Mouse (Mus musculus): ENCODE results near the gene Col24a1. TPM values are rescaled to one million over a fixed set of nuclear protein-coding genes. Genes with fewer than 3 reads are reported as not detected.
A peak's percentile ranks its signal among the peaks of the same experiment; 100 is the strongest.

The Col24a1 gene
- total RNA-seq, 2 experiments from 2014 or later, result not detected

GRCm38 (mm10) chr3:145339851-145340499 lies 47.7 kb downstream of the Col24a1 start:
- no peak for ATAC-seq (replicated peaks; ENCODE audit: low FRiP score, low TSS enrichment, poor library complexity, severe bottlenecking)

DNA sequence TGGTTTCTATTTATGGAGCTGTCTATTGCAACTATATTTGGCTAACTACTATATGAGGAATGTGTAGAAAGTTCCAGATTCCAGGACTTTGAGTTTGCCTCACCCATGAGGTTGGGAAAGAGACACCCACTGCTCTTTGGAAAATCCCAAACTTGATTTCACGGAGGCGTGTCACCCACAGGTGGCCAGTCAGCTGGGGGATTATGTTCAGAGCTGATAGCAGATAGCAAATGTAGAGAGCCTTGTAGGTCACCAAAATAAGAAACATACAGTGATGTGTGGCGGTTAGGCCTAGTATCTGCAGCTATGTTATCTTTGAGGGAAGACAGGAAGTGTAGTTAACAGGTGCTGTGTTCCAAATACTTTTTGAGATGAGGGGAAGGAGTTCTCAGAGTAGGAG lies 56.4 kb downstream of the Col24a1 start:
- ATAC-seq (replicated peaks; ENCODE audit: low FRiP score, low TSS enrichment, poor library complexity, severe bottlenecking), result no peak

GRCm38 (mm10) chr3:145353951-145354350 lies 61.7 kb downstream of the Col24a1 start:
- ATAC-seq (replicated peaks; ENCODE audit: low FRiP score, low TSS enrichment, poor library complexity, severe bottlenecking), result no peak

DNA sequence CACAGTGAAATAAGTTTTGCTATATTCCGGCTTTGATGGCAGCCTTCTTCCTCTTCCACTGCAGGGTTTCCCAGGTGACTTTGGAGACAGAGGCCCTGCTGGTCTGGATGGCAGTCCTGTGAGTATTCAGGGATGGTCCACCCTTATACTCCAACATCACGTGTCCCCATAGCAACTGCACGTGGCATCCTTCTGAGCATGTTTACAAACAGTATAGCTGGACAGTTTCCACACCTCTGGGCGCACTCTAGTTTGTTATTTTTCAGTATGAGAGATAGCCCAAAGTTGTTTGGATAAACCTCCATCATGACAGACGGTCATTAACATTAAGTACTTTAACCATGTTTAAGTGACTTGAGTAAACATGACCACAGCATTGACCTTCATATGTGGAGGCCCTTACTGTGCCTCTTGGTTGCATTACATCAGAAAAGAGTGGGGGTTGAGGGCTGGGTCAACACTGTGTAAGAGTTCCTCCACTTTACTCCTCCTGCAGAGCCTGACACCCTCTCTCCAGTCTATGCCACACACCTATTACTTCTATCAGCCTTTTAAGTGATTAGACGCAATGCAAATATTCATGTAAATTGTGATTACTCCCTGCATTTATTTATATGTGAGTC lies 64.7 kb downstream of the Col24a1 start:
- no peak for ATAC-seq (replicated peaks; ENCODE audit: low FRiP score, low TSS enrichment, poor library complexity, severe bottlenecking)

DNA sequence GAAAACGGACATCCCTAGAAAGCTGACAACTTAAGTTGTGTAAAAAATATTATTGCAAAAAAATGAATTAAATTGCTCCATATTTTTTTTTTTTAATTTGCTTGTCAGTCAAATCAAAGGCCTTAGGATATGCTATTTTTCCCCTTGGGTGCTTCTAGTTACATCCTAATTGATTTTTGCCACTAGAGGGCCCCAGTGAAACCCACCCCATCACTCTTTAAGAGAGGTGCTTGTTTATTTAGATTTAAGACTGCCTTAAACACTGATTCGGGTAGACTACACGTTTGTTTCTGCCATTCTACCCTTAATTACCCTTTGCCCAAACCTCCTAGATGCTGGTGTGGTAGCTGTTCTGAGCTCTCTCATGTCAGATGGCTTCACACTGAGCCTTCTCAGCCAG lies 73.0 kb downstream of the Col24a1 start:
- ATAC-seq (replicated peaks; ENCODE audit: low FRiP score, low TSS enrichment, poor library complexity, severe bottlenecking), result no peak

GRCm38 (mm10) chr3:145367176-145367717 lies 75.0 kb downstream of the Col24a1 start:
- ATAC-seq (replicated peaks; ENCODE audit: low FRiP score, low TSS enrichment, poor library complexity, severe bottlenecking), result no peak

- no peak for ATAC-seq (replicated peaks; ENCODE audit: low FRiP score, low TSS enrichment, poor library complexity, severe bottlenecking)
Observed at GRCm38 (mm10) chr3:145376298-145376697, 84.0 kb downstream of the Col24a1 start.

DNA sequence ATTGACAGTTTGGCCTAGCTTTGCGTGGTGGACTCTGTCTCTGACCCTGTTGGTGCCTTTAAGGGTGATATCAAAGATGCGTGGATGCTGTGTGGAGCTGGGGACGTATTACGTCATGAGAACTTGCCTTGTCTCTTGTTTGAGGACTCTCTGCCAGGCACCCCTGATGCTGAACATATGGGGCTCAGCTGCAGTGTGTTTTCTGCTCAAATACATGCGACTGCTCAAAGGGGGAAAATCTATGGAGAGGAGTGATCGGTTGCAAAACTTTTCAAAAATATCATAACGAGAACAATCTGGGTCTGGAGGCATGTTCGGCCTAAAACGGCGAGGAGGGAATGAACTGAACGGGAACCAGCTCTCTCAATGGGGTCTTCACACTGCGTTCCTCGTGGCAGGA lies 90.8 kb downstream of the Col24a1 start:
- ATAC-seq (replicated peaks; ENCODE audit: low FRiP score, low TSS enrichment, poor library complexity, severe bottlenecking), result no peak

DNA sequence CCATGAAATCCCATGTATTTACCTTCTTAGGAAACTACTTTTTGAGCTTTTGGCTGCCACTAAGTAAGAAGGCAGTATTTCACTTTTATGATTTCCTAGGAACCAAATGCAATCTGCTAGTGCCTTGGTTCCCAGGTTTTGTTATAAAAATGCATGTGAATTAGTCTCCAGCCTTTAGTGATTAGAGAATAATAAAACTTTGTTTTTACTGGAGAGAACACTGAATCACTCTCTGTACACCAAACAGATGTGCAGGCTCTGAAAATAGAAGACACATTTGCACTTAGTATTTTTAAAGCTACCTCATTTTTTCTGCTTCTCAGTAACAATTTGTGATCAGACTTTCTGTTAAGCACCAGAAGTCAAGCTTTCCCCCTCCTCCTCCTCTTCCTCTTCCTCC lies 94.2 kb downstream of the Col24a1 start:
- ATAC-seq (replicated peaks; ENCODE audit: low FRiP score, low TSS enrichment, poor library complexity, severe bottlenecking), result no peak

DNA sequence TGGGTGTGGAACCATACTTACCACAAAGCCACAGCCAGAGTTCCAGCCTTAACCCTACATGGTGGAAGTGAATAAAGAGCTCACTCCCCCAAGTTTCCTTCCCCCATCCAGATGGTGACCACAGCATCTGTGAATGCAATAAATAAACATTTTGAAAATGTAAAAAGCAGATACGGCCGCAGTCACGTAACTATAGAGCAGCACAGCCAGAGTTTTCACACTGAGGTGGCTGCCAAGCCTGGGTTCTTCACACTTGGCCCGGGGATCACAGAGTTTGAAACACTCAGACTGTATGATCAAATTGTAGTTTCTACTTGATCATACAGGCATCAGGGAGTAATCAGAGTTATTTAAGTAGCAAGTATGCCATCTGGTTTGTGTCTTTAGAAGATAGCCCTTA lies 98.4 kb downstream of the Col24a1 start:
- no peak for ATAC-seq (replicated peaks; ENCODE audit: low FRiP score, low TSS enrichment, poor library complexity, severe bottlenecking)

GRCm38 (mm10) chr3:145391986-145392659 lies 99.9 kb downstream of the Col24a1 start:
- no peak for ATAC-seq (replicated peaks; ENCODE audit: low FRiP score, low TSS enrichment, poor library complexity, severe bottlenecking)

DNA sequence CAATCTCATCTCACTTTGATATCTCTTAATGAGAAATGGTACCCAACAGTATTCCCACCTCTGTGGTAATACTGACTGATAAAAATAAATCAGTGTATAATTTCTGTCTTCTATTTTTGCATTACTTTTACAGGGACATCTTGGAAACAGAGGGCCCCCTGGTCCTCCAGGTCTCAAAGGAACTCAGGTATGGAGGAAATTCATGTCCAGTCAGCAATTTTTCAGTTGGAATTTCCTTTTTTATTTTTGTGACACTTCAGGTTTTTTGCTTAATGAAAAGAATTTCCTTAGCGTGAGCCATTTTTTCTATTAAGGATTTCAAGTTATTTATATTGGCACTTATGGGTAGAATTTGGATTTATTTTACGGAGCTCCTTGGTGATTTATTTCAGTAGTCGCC lies 106.9 kb downstream of the Col24a1 start:
- no peak for ATAC-seq (replicated peaks; ENCODE audit: low FRiP score, low TSS enrichment, poor library complexity, severe bottlenecking)

- ATAC-seq (replicated peaks; ENCODE audit: low FRiP score, low TSS enrichment, poor library complexity, severe bottlenecking), result no peak
Observed at GRCm38 (mm10) chr3:145402257-145402656, 110.0 kb downstream of the Col24a1 start.

DNA sequence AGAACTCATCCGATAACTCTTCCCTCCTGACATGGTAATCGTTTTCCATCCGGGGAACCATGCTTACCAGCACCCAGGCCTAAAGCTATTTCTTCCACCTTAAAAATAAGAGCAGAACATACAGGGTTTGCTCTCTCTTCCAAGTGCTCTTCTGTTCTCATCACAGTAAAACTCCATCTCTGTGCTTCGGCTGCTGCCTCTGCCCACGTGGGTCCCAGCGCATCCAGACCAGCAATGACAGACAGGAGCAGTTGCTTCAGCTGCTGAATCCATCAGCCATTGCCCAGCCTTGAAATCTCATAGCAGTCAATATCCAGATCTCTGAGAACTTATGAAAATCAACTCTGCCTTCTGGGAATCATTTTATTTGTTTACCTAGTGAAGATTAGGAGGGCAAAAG lies 110.7 kb downstream of the Col24a1 start:
- no peak for ATAC-seq (replicated peaks; ENCODE audit: low FRiP score, low TSS enrichment, poor library complexity, severe bottlenecking)

GRCm38 (mm10) chr3:145408045-145408444 lies 115.8 kb downstream of the Col24a1 start:
- ATAC-seq (replicated peaks; ENCODE audit: low FRiP score, low TSS enrichment, poor library complexity, severe bottlenecking), result peak; percentile 71; the same call in 1 of the 2 replicates

- ATAC-seq (replicated peaks; ENCODE audit: low FRiP score, low TSS enrichment, poor library complexity, severe bottlenecking), result peak; percentile 88
Observed at GRCm38 (mm10) chr3:145412137-145412536, 119.9 kb downstream of the Col24a1 start.

DNA sequence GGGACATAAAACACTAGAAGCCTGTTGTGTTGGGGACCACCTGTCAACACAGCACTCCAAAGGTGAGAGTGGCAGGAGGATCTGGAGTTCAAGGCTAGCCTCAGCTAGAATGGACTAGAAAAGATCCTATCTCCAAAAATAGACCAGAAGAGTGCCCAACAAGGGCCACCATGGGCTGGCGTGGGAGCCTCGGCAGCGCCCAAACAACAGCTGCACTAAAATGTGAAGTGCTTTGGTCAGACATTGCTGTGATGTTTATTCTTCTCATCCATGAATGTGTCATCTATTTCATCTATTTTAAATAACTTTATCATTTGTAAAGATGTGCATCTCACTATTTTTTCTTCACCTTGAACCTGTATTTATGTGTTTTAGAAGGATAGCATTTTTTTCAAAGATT lies 122.1 kb downstream of the Col24a1 start:
- no peak for ATAC-seq (replicated peaks; ENCODE audit: low FRiP score, low TSS enrichment, poor library complexity, severe bottlenecking)

- ATAC-seq (replicated peaks; ENCODE audit: low FRiP score, low TSS enrichment, poor library complexity, severe bottlenecking), result no peak
Observed at GRCm38 (mm10) chr3:145417809-145418208, 125.5 kb downstream of the Col24a1 start.

- ATAC-seq (replicated peaks; ENCODE audit: low FRiP score, low TSS enrichment, poor library complexity, severe bottlenecking), result no peak
Observed at GRCm38 (mm10) chr3:145420421-145420820, 128.1 kb downstream of the Col24a1 start.

DNA sequence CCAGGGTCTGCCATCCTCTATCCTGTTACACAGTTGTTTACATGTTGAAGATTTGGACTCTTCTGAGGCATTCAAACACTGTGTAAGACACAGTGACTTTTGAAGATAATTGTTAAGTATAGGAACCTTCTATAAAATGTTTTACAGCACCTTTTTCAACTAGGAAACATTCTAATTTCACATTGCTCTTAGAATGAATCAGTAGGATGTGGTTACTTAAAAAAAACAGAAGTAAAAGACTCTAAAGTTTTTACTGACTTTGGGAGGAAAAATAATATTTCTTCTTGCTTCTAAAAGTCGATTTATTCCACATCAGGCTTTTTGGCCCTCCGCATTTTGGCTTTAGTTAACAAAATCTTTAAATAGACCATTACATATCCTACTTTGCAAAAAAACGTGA lies 129.8 kb downstream of the Col24a1 start:
- no peak for ATAC-seq (replicated peaks; ENCODE audit: low FRiP score, low TSS enrichment, poor library complexity, severe bottlenecking)

DNA sequence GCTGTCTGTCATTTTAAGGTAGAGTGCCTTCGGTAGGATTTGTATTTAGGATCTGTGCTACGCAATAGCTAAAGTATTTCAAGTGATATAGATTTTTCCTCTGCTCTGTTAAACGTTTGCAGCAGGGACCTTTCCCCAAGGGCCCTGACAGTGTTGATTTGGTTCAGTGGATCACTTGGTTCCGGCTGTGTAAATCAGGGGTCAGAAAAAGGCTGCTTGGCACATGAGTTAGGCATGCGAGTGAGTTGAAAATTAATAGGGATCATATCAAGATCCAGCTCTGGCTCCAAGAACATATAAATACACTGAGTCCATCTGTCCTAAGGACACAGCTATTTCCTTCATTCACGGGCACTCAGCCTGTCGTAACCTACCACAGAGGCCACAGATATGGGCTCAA lies 146.1 kb downstream of the Col24a1 start:
- ATAC-seq (replicated peaks; ENCODE audit: low FRiP score, low TSS enrichment, poor library complexity, severe bottlenecking), result no peak

All from megakaryocyte-erythroid progenitor cell, adult 5-6 weeks (primary cell).